Mouse (Mus musculus): Measurements from ENCODE around the gene Cryzl1.

- TF ChIP-seq CTCF (IDR thresholded peaks at IDR 0.05; ENCODE audit: control insufficient read depth, insufficient read depth, low read length) (no peak), POLR2A (IDR thresholded peaks at IDR 0.05; ENCODE audit: borderline replicate concordance, control insufficient read depth, low read depth, low read length) (no peak)
Observed at GRCm38 (mm10) chr16:91640171-91640570, 88.6 kb downstream of the Cryzl1 start.
